21 mouse cellular contexts compared by ENCODE assay signal in genomic region chr2:71122268-71123029, GRCm38 (mm10). TPM values are rescaled to one million over a fixed set of nuclear protein-coding genes. Genes with fewer than 3 reads are reported as not detected.
DNase-seq lines count a peak whose midpoint lies in the region; ATAC-seq and TF ChIP-seq lines count a peak whose summit lies in the region.
"Had no signal": no experiment of that assay in that cellular context is flagged by ENCODE, and none has a peak within 500 bp of the region (broad histone marks: within the 10 kb centered on the region; RNA-seq: fewer than 3 reads in every experiment).

No protein-coding gene starts in this region.

- no peak for DNase-seq in forebrain, embryonic 10.5 days (ENCODE audit: extremely low spot score, low spot score)
- no peak for DNase-seq in forebrain, embryonic 11.5 days (ENCODE audit: low spot score)
- DNase-seq in layer of hippocampus, adult 2 months (ENCODE audit: low spot score in 2 of 2) = no peak
- DNase-seq in layer of hippocampus, postnatal 36 days = no peak
- DNase-seq in Muller cell, postnatal 12 days (ENCODE audit: inconsistent ontology term) = peak; percentile 47
- DNase-seq in ovary, postnatal 10 days (ENCODE audit: low spot score) = no peak
- no peak for DNase-seq in spleen, postnatal 14 days (ENCODE audit: low spot score in 2 of 2)
- DNase-seq: adrenal gland, postnatal 10 days; cerebellum, adult 9-10 months; gastrocnemius, adult 2 months; heart, postnatal 4 days; kidney, adult 11 months; kidney, postnatal 10 days; lung, adult 2 months; lung, postnatal 4 days; thymus, postnatal 36 days had no signal

- H3K4me1 ChIP-seq in forebrain, embryonic 10.5 days = peaks cover 35% of the 10 kb centered on the region
- H3K4me1 ChIP-seq in forebrain, embryonic 11.5 days (replicated peaks; ENCODE audit: control insufficient read depth, insufficient read depth, low read length) = peaks cover 12% of the 10 kb centered on the region
- H3K4me1 ChIP-seq in limb, embryonic 13.5 days = peaks cover 57% of the 10 kb centered on the region

- ATAC-seq in forebrain, embryonic 11.5 days (replicated peaks; ENCODE audit: low FRiP score) = no peak
- no peak; the same call in 1 of the 2 replicates for ATAC-seq in limb, embryonic 13.5 days (ENCODE audit: low FRiP score, low read depth)

- TF ChIP-seq CTCF in layer of hippocampus, adult 2 months (conservative IDR thresholded peaks at IDR 0.05) = peak; percentile 24

- 0 out of 2 replicates have a peak overlapping the region, but pooled peaks have one; percentile 41 for H3K27ac ChIP-seq in forebrain, embryonic 10.5 days
- H3K27ac ChIP-seq in forebrain, embryonic 11.5 days (ENCODE audit: low read depth, low read length) = no peak overlapping the region
- H3K27ac ChIP-seq in layer of hippocampus, adult 2 months = peak overlapping the region; percentile 55
- H3K27ac ChIP-seq in limb, embryonic 13.5 days = peak overlapping the region; percentile 28; the same call in 1 of the 2 replicates
- H3K27ac ChIP-seq: embryonic facial prominence, embryonic 15.5 days; gastrocnemius, adult 2 months; neural tube, embryonic 12.5 days had no signal

- 90% methylated on average over 13 of the region's 13 CpGs for WGBS in forebrain, embryonic 10.5 days
- WGBS in forebrain, embryonic 11.5 days = 82% methylated on average over 13 of the region's 13 CpGs
- WGBS in limb, embryonic 13.5 days = 55% methylated on average over 13 of the region's 13 CpGs

- H3K9me3 ChIP-seq in forebrain, embryonic 10.5 days = no peaks in the 10 kb centered on the region
- no peaks in the 10 kb centered on the region for H3K9me3 ChIP-seq in forebrain, embryonic 11.5 days (ENCODE audit: control insufficient read depth, low read length)
- H3K9me3 ChIP-seq in limb, embryonic 13.5 days = no peaks in the 10 kb centered on the region
- H3K9me3 ChIP-seq: embryonic facial prominence, embryonic 15.5 days; neural tube, embryonic 12.5 days had no signal

- H3K36me3 ChIP-seq in forebrain, embryonic 10.5 days (replicated peaks) = no peaks in the 10 kb centered on the region
- no peaks in the 10 kb centered on the region for H3K36me3 ChIP-seq in forebrain, embryonic 11.5 days (ENCODE audit: control insufficient read depth, insufficient read depth, low read length)
- no peaks in the 10 kb centered on the region for H3K36me3 ChIP-seq in limb, embryonic 13.5 days
- H3K36me3 ChIP-seq: embryonic facial prominence, embryonic 15.5 days; neural tube, embryonic 12.5 days had no signal

- peaks cover 40% of the 10 kb centered on the region for H3K27me3 ChIP-seq in forebrain, embryonic 10.5 days (ENCODE audit: poor library complexity, severe bottlenecking)
- H3K27me3 ChIP-seq in forebrain, embryonic 11.5 days (ENCODE audit: control insufficient read depth, insufficient read depth, low read length) = peaks cover 6% of the 10 kb centered on the region
- no peaks in the 10 kb centered on the region for H3K27me3 ChIP-seq in limb, embryonic 13.5 days
- H3K27me3 ChIP-seq: embryonic facial prominence, embryonic 15.5 days had no signal

- H3K9ac ChIP-seq in forebrain, embryonic 11.5 days (ENCODE audit: low read length) = no peak overlapping the region
- no peak overlapping the region for H3K9ac ChIP-seq in limb, embryonic 13.5 days
- H3K9ac ChIP-seq: embryonic facial prominence, embryonic 15.5 days; neural tube, embryonic 12.5 days had no signal

- H3K4me3 ChIP-seq in forebrain, embryonic 10.5 days = no peak overlapping the region
- no peak overlapping the region for H3K4me3 ChIP-seq in forebrain, embryonic 11.5 days (ENCODE audit: low read depth, low read length)
- H3K4me3 ChIP-seq in layer of hippocampus, adult 2 months = no peak overlapping the region
- no peak overlapping the region for H3K4me3 ChIP-seq in limb, embryonic 13.5 days
- H3K4me3 ChIP-seq: embryonic facial prominence, embryonic 15.5 days; gastrocnemius, adult 2 months; neural tube, embryonic 12.5 days had no signal

- no peak overlapping the region for H3K4me2 ChIP-seq in forebrain, embryonic 11.5 days (ENCODE audit: low read depth, low read length, severe bottlenecking)
- no peak overlapping the region for H3K4me2 ChIP-seq in limb, embryonic 13.5 days (replicated peaks)
- H3K4me2 ChIP-seq: embryonic facial prominence, embryonic 15.5 days; liver, embryonic 11.5 days; neural tube, embryonic 12.5 days had no signal

RNA-seq across cellular contexts. Expression of gene Cybrd1, which starts 4.7 kb away (rescaled TPM):
- polyA plus RNA-seq in forebrain, embryonic 10.5 days (2016; fragmentation: Nextera tagmentation; extraction: Ambion mirVana) = 0.25 and 0.27 TPM in 2 replicates
- polyA plus RNA-seq in forebrain, embryonic 11.5 days (2014; fragmentation: Nextera tagmentation; extraction: Ambion mirVana) = 0.20 and 0.33 TPM in 2 replicates
- 1 to 10 TPM; 2.7 to 3.2 TPM for total RNA-seq in layer of hippocampus, adult 2 months (2021)
- total RNA-seq in layer of hippocampus, postnatal 36 days (2021) = 1 to 10 TPM; 3.7 to 4.0 TPM
- 8.1 and 8.2 TPM in 2 replicates for polyA plus RNA-seq in limb, embryonic 13.5 days (2015; fragmentation: Nextera tagmentation; extraction: Ambion mirVana)
- total RNA-seq: granulocyte monocyte progenitor cell, adult 5-6 weeks had no signal
